Mouse (Mus musculus) liver, postnatal 0 days (tissue): Measurements from ENCODE around the gene Serpina1c. TPM values are rescaled to one million over a fixed set of nuclear protein-coding genes. Genes with fewer than 3 reads are reported as not detected.
"Not testable (repeated sequence)": the region's sequence is repeated elsewhere in the genome, so short reads cannot be mapped to it uniquely, and the experiment has no call there.

Experiments
- ATAC-seq: fragments of 200-750 bp; cut with Nextera tagmentation; 2 replicates; pipeline ENCODE4 v1.8.0; 2017; ENCODE audit warnings: mild to moderate bottlenecking, moderate library complexity
- DNase-seq: peaks from one replicate; pipeline ENCODE4 v3.0.0-alpha.2; 2016
- H3K27ac ChIP-seq: fragments of 300-500 bp; sonication (generic); 2 replicates; pipeline ENCODE4 v1.5.1; 2014; ENCODE audit warnings: antibody characterized with exemption, moderate library complexity, mild to moderate bottlenecking, low read depth
- H3K27me3 ChIP-seq: fragments of 300-500 bp; sonication (generic); 2 replicates; pipeline ENCODE4 v1.6.1; 2014; ENCODE audit warnings: low read length, control low read depth, mixed read lengths; ENCODE audit not compliant: insufficient read depth
- H3K36me3 ChIP-seq: fragments of 300-500 bp; sonication (generic); replicated peaks from 2 replicates; pipeline ENCODE4 v1.6.1; 2014; ENCODE audit warnings: mild to moderate bottlenecking, control low read depth, low read length, moderate library complexity, mixed read lengths; ENCODE audit not compliant: insufficient read depth
- H3K4me1 ChIP-seq: fragments of 300-500 bp; sonication (generic); 2 replicates; pipeline ENCODE4 v1.6.1; 2014; ENCODE audit warnings: antibody characterized with exemption, mild to moderate bottlenecking, control low read depth; ENCODE audit not compliant: insufficient read depth
- H3K4me2 ChIP-seq: fragments of 300-500 bp; sonication (generic); 2 replicates; pipeline ENCODE4 v1.6.1; 2014; ENCODE audit warnings: low read depth, mild to moderate bottlenecking, low read length, moderate library complexity, mixed read lengths
- H3K4me3 ChIP-seq: fragments of 300-500 bp; sonication (generic); 2 replicates; pipeline ENCODE4 v1.5.1; 2014; ENCODE audit warnings: low read depth, low read length
- H3K9ac ChIP-seq: fragments of 300-500 bp; sonication (generic); replicated peaks from 2 replicates; pipeline ENCODE4 v1.6.1; 2014; ENCODE audit warnings: mild to moderate bottlenecking, moderate library complexity
- H3K9me3 ChIP-seq: fragments of 300-500 bp; sonication (generic); 2 replicates; pipeline ENCODE4 v1.6.1; 2016; ENCODE audit warnings: mild to moderate bottlenecking, control low read depth, low read length, mixed read lengths
- CTCF ChIP-seq: sonication (generic); IDR thresholded peaks from 2 replicates; pipeline ENCODE4 v1.5.1; 2016; ENCODE audit warnings: antibody characterized with exemption, low read depth
- EP300 ChIP-seq: IDR thresholded peaks from 2 replicates; pipeline ENCODE4 v1.6.1; 2016; ENCODE audit warnings: antibody characterized with exemption, low read depth, mild to moderate bottlenecking
- WGBS: fragments of 180-500 bp; shearing (Covaris S2); extraction: QIAGEN DNeasy Blood & Tissue Kit; methylation state at CpG from one replicate; pipeline ENCODE4 v1.1.7; 2014; ENCODE audit not compliant: insufficient replicate concordance; 5-methylcytosine and 5-hydroxymethylcytosine counted together
- polyA plus RNA-seq: library from polyadenylated mRNA; unstranded; fragments of >200 nt; fragmentation: Nextera tagmentation; extraction: Ambion mirVana; gene quantifications from 2 replicates; pipeline ENCODE4 v1.2.1, GENCODE M21; 2015

Gene Serpina1c
- polyA plus RNA-seq, 1 experiment from 2014 or later = 1,386 TPM

DNA sequence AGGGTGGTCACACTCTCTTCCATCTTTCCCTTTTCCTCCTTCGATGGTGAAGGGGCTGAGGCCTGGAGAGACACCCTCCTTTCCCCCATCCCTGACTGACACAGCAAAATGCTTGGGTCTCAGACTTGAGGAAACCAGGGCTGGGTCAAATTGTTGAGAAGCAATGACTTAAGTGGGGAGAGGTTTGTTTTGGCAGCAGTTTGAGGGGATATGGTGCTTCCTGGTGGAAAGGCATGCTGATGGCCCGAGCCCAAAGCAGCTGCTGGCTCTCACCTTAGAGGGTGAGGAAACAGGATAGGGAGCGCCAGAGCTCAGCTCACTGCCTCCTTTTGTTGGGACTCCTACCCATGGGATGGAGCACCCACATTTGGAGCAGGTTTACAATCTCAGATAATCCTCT, 43.7 kb downstream of the Serpina1c start:
- H3K4me3 ChIP-seq = 0 out of 2 replicates have a peak overlapping the region, but pooled peaks have one; percentile 17
- TF ChIP-seq CTCF (no peak), EP300 (no peak)

DNA sequence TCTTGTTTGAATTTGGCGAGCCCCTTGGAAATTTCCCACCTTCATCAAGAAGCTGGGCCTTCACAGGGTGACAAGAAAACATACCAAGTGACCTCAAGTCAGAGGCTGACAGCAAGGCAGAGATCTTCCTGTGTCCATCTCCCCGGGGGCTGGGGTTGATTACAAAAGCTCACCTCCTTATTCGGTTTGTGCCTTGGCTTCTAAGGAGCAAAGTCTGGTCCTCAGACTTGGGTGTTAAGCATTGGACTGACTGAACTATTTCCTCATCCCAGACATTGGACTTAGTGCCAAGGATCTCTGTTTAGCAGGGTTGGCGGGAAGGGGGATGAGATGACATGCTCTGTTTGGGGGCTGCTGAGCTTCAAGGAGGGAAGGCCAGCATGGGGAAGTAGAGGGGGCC, 44.1 kb downstream of the Serpina1c start:
- WGBS = 55% methylated on average over 3 of the region's 4 CpGs
- not testable (repeated sequence) for H3K27me3 ChIP-seq, H3K4me3 ChIP-seq, H3K9me3 ChIP-seq, H3K4me1 ChIP-seq, ATAC-seq, H3K9ac ChIP-seq, DNase-seq, H3K36me3 ChIP-seq
- H3K4me2 ChIP-seq = peak overlapping the region; percentile 54
- peak overlapping the region; percentile 71 for H3K27ac ChIP-seq

More for the DNA sequence above, 43.7 kb downstream of the Serpina1c start:
- Histone ChIP-seq H3K27me3 (no peaks in the 10 kb centered on the region), H3K9ac (no peak overlapping the region), H3K36me3 (no peaks in the 10 kb centered on the region), H3K4me2 (peak overlapping the region; percentile 54), H3K27ac (peak overlapping the region; percentile 71), H3K4me1 (peaks cover 7% of the 10 kb centered on the region), H3K9me3 (no peaks in the 10 kb centered on the region)
- WGBS = 32% methylated on average over 3 of the region's 3 CpGs
- ATAC-seq (no peak), DNase-seq (no peak)

DNA sequence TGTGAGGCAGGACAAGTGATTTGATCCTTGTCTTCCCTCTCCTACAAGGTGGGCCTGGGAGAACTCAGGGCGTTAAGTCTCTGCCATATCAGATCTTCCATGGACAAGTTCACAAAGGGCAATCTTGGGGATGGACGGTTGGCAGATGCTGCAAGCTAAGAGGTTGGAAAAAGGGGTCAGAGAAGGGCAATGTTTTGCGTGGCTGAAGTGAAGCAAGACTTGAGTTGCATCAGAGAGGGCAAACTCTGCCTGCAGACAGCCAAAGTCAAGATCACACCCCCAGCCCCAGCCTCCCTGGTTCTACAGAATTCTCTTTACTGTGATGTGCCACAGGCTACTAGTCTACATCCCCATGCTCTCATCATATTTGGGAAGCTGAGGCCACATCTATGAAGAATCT, 45.1 kb downstream of the Serpina1c start:
- H3K4me1 ChIP-seq, H3K4me2 ChIP-seq, H3K9ac ChIP-seq, H3K4me3 ChIP-seq, ATAC-seq, H3K36me3 ChIP-seq, DNase-seq, H3K27me3 ChIP-seq, H3K9me3 ChIP-seq, H3K27ac ChIP-seq: not testable (repeated sequence)
- WGBS = 35% methylated on average over 3 of the region's 3 CpGs
- TF ChIP-seq EP300 = peak; percentile 43; the same call in 1 of the 2 replicates

GRCm38 (mm10) chr12:103853032-103853431, 51.7 kb downstream of the Serpina1c start:
- H3K4me3 ChIP-seq, H3K4me1 ChIP-seq, H3K4me2 ChIP-seq, H3K9me3 ChIP-seq, DNase-seq, H3K27ac ChIP-seq, H3K27me3 ChIP-seq, H3K36me3 ChIP-seq, H3K9ac ChIP-seq: not testable (repeated sequence)
- ATAC-seq = 0 out of 2 replicates have a peak, but pooled peaks have one; percentile 51
- WGBS = 61% methylated on average over 2 of the region's 2 CpGs

Other genes starting within 250 kb of the Serpina1c start
- 5.8 and 10.0 TPM in 2 replicates for gene Serpina6, start 247.7 kb downstream of the Serpina1c start, polyA plus RNA-seq
- gene Serpina16, start 228.7 kb downstream of the Serpina1c start, polyA plus RNA-seq = not detected in 2 replicates
- gene Serpina1f, start 209.4 kb downstream of the Serpina1c start, polyA plus RNA-seq = not detected in 2 replicates
- gene Serpina1d, start 131.3 kb downstream of the Serpina1c start, polyA plus RNA-seq = 2,720 and 2,731 TPM in 2 replicates
- 3,088 and 3,105 TPM in 2 replicates for gene Serpina1b, start 74.5 kb downstream of the Serpina1c start, polyA plus RNA-seq
- gene Serpina1a, start 41.3 kb downstream of the Serpina1c start, polyA plus RNA-seq = 2,837 and 2,905 TPM in 2 replicates
- 4,259 and 4,481 TPM in 2 replicates for gene Serpina1e, start 54.1 kb upstream of the Serpina1c start, polyA plus RNA-seq
- 224 and 244 TPM in 2 replicates for gene Serpina11, start 85.1 kb upstream of the Serpina1c start, polyA plus RNA-seq
- gene Serpina9, start 108.9 kb upstream of the Serpina1c start, polyA plus RNA-seq = 0.05 and 0.06 TPM in 2 replicates
- gene Serpina12, start 139.6 kb upstream of the Serpina1c start, polyA plus RNA-seq = 0.13 TPM in 2 replicates
- gene Serpina5, start 196.2 kb upstream of the Serpina1c start, polyA plus RNA-seq = 0.54 and 0.58 TPM in 2 replicates
- gene Serpina3a, start 207.8 kb upstream of the Serpina1c start, polyA plus RNA-seq = 0.12 TPM in 1 of 2 replicates, not detected in the other
- gene Serpina3b, start 223.1 kb upstream of the Serpina1c start, polyA plus RNA-seq = 0.65 and 0.73 TPM in 2 replicates
- gene Serpina3c, start 249.0 kb upstream of the Serpina1c start, polyA plus RNA-seq = 0.05 and 0.11 TPM in 2 replicates